Mouse (Mus musculus) midbrain, embryonic 14.5 days (tissue): Measurements from ENCODE around the gene Ager. TPM values are rescaled to one million over a fixed set of nuclear protein-coding genes. Genes with fewer than 3 reads are reported as not detected.
A peak's percentile ranks its signal among the peaks of the same experiment; 100 is the strongest.

ENCODE experiments used
- ATAC-seq: fragments of 200-750 bp; cut with Nextera tagmentation; 2 replicates; pipeline ENCODE4 v1.8.0; 2017; ENCODE audit warnings: moderate number of reproducible peaks, moderate library complexity; ENCODE audit not compliant: low FRiP score, low TSS enrichment
- DNase-seq: peaks from one replicate; pipeline ENCODE4 v3.0.0-alpha.2; 2015
- H3K27ac ChIP-seq: fragments of 300-500 bp; sonication (generic); replicated peaks from 2 replicates; pipeline ENCODE4 v1.5.1; 2014; ENCODE audit warnings: mild to moderate bottlenecking, low read depth, low read length, moderate library complexity
- H3K27me3 ChIP-seq: fragments of 300-500 bp; sonication (generic); 2 replicates; pipeline ENCODE4 v1.6.1; 2014; ENCODE audit warnings: low read length, control low read depth, mixed read lengths; ENCODE audit not compliant: control insufficient read depth, insufficient read depth
- H3K36me3 ChIP-seq: fragments of 300-500 bp; sonication (generic); 2 replicates; pipeline ENCODE4 v1.6.1; 2014; ENCODE audit warnings: low read length, control low read depth; ENCODE audit not compliant: control insufficient read depth, insufficient read depth
- H3K4me1 ChIP-seq: fragments of 300-500 bp; sonication (generic); 2 replicates; pipeline ENCODE4 v1.6.1; 2014; ENCODE audit warnings: mild to moderate bottlenecking, antibody characterized with exemption, low read length, control low read depth; ENCODE audit not compliant: control insufficient read depth, insufficient read depth
- H3K4me2 ChIP-seq: fragments of 300-500 bp; sonication (generic); 2 replicates; pipeline ENCODE4 v1.6.1; 2014; ENCODE audit warnings: mild to moderate bottlenecking, low read length, moderate library complexity
- H3K4me3 ChIP-seq: fragments of 300-500 bp; sonication (generic); replicated peaks from 2 replicates; pipeline ENCODE4 v1.5.1; 2014; ENCODE audit warnings: low read depth, low read length
- H3K9ac ChIP-seq: fragments of 300-500 bp; sonication (generic); replicated peaks from 2 replicates; pipeline ENCODE4 v1.6.1; 2014; ENCODE audit warnings: mild to moderate bottlenecking, low read length, moderate library complexity
- H3K9me3 ChIP-seq: fragments of 300-500 bp; sonication (generic); 2 replicates; pipeline ENCODE4 v1.6.1; 2016; ENCODE audit warnings: low read length, control low read depth, mixed read lengths; ENCODE audit not compliant: control insufficient read depth
- WGBS: fragments of 180-500 bp; shearing (Covaris S2); extraction: QIAGEN DNeasy Blood & Tissue Kit; methylation state at CpG from one replicate; pipeline ENCODE4 v1.1.7; 2014; 5-methylcytosine and 5-hydroxymethylcytosine counted together
- polyA plus RNA-seq: library from polyadenylated mRNA; unstranded; fragments of >200 nt; fragmentation: Nextera tagmentation; extraction: Ambion mirVana; gene quantifications from 2 replicates; pipeline ENCODE4 v1.2.1, GENCODE M21; 2014

The Ager gene
- polyA plus RNA-seq, 1 experiment from 2014 or later: 1.4 TPM

- no peaks in the 10 kb centered on the region for H3K9me3 ChIP-seq
- DNase-seq: no peak
- ATAC-seq: no peak
- WGBS: 86% methylated on average over 7 of the region's 7 CpGs
- H3K4me2 ChIP-seq: no peak overlapping the region
- no peak overlapping the region for H3K4me3 ChIP-seq
- no peaks in the 10 kb centered on the region for H3K36me3 ChIP-seq
- no peak overlapping the region for H3K9ac ChIP-seq
- H3K27ac ChIP-seq: no peak overlapping the region
- no peaks in the 10 kb centered on the region for H3K27me3 ChIP-seq
- no peaks in the 10 kb centered on the region for H3K4me1 ChIP-seq
Measured at GRCm38 (mm10) chr17:34639461-34640255, 42.0 kb downstream of the Ager start.

DNA sequence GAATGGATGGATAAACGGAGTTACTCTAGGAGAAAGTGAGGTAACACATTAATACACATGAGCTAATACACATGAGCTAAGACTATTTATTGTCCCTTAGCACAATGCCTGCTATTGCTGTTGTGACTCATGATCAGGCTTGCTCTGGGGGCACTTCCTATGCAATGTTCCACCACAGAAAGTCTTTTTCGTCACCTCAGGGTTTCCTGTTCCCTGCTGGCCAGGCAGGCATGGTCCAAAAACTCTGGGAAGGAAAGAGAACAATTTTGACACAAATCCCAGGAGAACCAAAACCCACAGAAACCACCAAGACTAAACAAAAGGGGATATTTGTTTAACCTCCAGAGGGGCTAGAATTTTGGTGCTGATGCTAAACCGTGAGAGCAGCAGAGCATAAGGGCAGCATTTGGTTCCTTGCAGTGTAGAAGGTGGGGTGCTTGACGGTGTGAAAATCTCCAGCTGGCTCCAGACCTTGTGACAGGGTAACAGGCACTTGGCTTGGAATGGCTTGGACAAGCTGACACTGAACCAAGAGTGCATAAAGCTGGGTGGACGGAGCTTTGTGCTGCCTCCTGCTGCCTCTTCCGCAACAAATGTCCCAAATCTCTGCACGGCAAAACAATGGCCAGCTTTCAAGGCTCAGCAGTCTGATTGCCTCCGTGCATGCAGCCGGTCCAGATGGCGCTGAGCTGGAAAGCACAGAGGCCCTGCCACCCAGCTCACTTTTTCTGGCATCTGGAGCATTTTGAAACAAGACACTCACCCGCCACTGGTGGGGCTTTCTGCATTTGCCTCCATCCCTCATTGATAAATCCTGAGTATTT, 43.3 kb downstream of the Ager start:
- DNase-seq: peak; percentile 64

GRCm38 (mm10) chr17:34641945-34642344, 44.3 kb downstream of the Ager start:
- Histone ChIP-seq H3K36me3 (no peaks in the 10 kb centered on the region; the same call in 1 of the 2 replicates), H3K4me1 (peaks cover 12% of the 10 kb centered on the region), H3K27ac (no peak overlapping the region), H3K27me3 (no peaks in the 10 kb centered on the region), H3K4me3 (no peak overlapping the region), H3K9ac (no peak overlapping the region), H3K4me2 (no peak overlapping the region), H3K9me3 (no peaks in the 10 kb centered on the region)
- WGBS: 93% methylated on average over 3 of the region's 3 CpGs
- DNase-seq (no peak), ATAC-seq (no peak)

More for the DNA sequence above, 43.3 kb downstream of the Ager start:
- peak; percentile 25; the same call in 1 of the 2 replicates for ATAC-seq
- Histone ChIP-seq H3K4me3 (no peak overlapping the region), H3K4me2 (no peak overlapping the region), H3K27me3 (no peaks in the 10 kb centered on the region), H3K4me1 (peaks cover 11% of the 10 kb centered on the region), H3K9me3 (no peaks in the 10 kb centered on the region), H3K27ac (peak overlapping the region; percentile 73), H3K9ac (peak overlapping the region; percentile 16; the same call in 1 of the 2 replicates), H3K36me3 (no peaks in the 10 kb centered on the region; the same call in 1 of the 2 replicates)
- WGBS: 12% methylated on average over 11 of the region's 11 CpGs

DNA sequence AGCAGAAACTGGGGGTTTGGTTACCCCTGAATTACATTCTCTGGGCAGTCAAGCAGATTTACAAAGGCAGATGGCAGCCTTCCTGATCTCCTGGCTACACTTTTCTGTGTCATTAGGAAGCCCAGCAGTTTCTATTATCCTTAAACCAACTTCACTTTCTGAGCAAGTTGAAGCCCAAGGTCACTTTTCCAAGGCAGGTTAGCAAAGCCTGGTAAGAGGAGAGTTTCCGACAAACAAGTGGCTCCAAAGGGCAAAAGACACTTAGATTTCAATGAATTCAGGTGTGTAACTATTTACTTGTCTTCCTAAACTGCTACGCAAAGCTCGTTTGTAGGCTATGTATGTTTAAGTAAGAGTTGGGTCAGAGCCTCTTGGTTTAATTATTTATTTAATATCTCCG, 45.7 kb downstream of the Ager start:
- H3K4me1 ChIP-seq: peaks cover 20% of the 10 kb centered on the region
- H3K27me3 ChIP-seq: no peaks in the 10 kb centered on the region
- no peaks in the 10 kb centered on the region for H3K9me3 ChIP-seq
- no peak for ATAC-seq
- no peak overlapping the region for H3K9ac ChIP-seq
- no peak for DNase-seq
- no peak overlapping the region for H3K4me3 ChIP-seq
- H3K36me3 ChIP-seq: peaks cover under 1% of the 10 kb centered on the region; the same call in 1 of the 2 replicates
- H3K4me2 ChIP-seq: no peak overlapping the region
- no peak overlapping the region for H3K27ac ChIP-seq
- WGBS: 91% methylated on average over 4 of the region's 4 CpGs

GRCm38 (mm10) chr17:34643944-34644343, 46.3 kb downstream of the Ager start:
- no peak for ATAC-seq
- Histone ChIP-seq H3K9ac (no peak overlapping the region), H3K4me2 (peak overlapping the region; percentile 27; the same call in 1 of the 2 replicates), H3K36me3 (peaks cover 6% of the 10 kb centered on the region), H3K4me3 (no peak overlapping the region), H3K4me1 (peaks cover 20% of the 10 kb centered on the region), H3K9me3 (no peaks in the 10 kb centered on the region), H3K27ac (no peak overlapping the region), H3K27me3 (no peaks in the 10 kb centered on the region)
- no peak for DNase-seq
- 86% methylated on average over 10 of the region's 10 CpGs for WGBS

GRCm38 (mm10) chr17:34644608-34645007, 46.9 kb downstream of the Ager start, which contains the start of gene Fkbpl:
Fkbpl (plus strand) TSS chr17:34644764.
- H3K9me3 ChIP-seq: no peaks in the 10 kb centered on the region
- peaks cover 20% of the 10 kb centered on the region for H3K4me1 ChIP-seq
- peak; percentile 98 for DNase-seq
- peak within 1 kb of the TSS; percentile 77 for H3K27ac ChIP-seq
- peaks cover 12% of the 10 kb centered on the region for H3K36me3 ChIP-seq
- peak within 1 kb of the TSS; percentile 55 for H3K4me3 ChIP-seq
- peak within 1 kb of the TSS; percentile 56 for H3K9ac ChIP-seq
- ATAC-seq: peak; percentile 75
- WGBS: under 1% methylated on average over 16 of the region's 16 CpGs
- H3K4me2 ChIP-seq: peak within 1 kb of the TSS; percentile 70
- no peaks in the 10 kb centered on the region for H3K27me3 ChIP-seq

DNA sequence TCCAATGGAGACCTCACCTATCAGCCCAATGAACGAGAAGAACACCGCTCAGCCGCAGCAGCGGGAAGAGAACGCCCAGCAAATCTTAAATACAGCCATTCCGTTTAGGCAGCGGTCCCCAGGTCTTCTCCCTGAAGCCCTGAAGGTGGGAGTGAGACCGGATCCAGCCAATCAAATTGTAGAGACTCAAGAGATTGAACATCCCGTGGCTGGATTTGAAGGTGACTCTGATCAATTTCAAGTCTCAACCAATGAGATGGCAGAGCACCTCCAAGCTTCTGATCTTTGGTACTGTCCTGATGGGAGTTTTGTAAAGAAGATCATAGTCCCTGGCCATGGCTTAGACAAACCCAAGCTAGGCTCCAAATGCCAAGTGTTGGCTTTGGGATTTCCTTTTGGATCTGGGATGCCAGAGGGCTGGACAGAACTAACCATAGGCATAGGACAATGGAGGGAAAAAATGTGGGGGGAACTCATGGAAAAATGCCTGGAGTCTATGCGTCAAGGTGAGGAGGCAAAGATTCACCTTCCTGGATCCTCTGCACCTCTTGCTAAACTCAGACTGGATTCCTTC, 47.7 kb downstream of the Ager start:
- Histone ChIP-seq H3K27me3 (no peaks in the 10 kb centered on the region), H3K4me1 (peaks cover 20% of the 10 kb centered on the region), H3K27ac (peak overlapping the region; percentile 77; the same call in 1 of the 2 replicates), H3K9me3 (no peaks in the 10 kb centered on the region), H3K9ac (peak overlapping the region; percentile 56), H3K36me3 (peaks cover 20% of the 10 kb centered on the region), H3K4me2 (peak overlapping the region; percentile 70), H3K4me3 (peak overlapping the region; percentile 55)
- no peak for ATAC-seq
- no peak for DNase-seq
- WGBS: 44% methylated on average over 10 of the region's 10 CpGs

DNA sequence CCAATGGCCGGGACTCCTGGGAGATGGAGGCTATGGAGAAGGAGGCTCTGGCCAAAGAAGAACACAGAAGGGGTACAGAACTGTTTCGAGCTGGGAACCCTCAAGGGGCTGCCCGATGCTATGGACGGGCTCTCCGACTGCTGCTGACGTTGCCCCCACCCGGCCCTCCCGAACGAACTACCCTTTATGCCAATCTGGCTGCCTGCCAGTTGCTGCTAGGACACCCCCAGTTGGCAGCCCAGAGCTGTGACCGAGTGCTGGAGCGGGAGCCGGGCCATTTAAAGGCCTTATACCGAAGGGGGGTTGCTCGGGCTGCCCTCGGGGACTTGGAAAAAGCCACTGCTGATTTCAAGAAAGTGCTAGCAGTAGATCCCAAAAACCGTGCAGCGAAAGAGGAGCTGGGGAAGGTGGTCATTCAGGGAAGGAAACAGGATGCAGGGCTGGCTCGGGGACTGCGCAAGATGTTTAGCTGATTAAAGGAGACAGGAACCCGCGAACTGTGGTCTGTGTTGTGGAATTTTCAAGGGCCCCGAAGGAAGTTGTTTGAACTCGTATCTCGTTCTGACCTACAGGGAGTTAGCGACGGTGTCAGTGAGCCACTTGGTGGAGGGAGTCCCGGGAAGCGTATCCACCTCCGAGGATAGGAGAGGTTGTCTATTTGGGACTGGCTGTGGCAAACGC, 48.3 kb downstream of the Ager start:
- Histone ChIP-seq H3K27me3 (no peaks in the 10 kb centered on the region), H3K27ac (no peak overlapping the region), H3K9ac (no peak overlapping the region), H3K9me3 (no peaks in the 10 kb centered on the region), H3K36me3 (peaks cover 26% of the 10 kb centered on the region), H3K4me1 (peaks cover 20% of the 10 kb centered on the region), H3K4me2 (peak overlapping the region; percentile 70), H3K4me3 (no peak overlapping the region)
- 91% methylated on average over 30 of the region's 30 CpGs for WGBS
- DNase-seq (no peak), ATAC-seq (no peak)
